Mouse (Mus musculus) ovary, adult 18-20 months (tissue): ENCODE measurements at regions not wholly inside any gene's neighbourhood (a gene's known extent, or its start where the extent isn't known, plus 50 kb on each side); places are given as distances from the start of the nearest gene placed in this dataset.
"Not testable (repeated sequence)": the region's sequence is repeated elsewhere in the genome, so short reads cannot be mapped to it uniquely, and the experiment has no call there.

Experiments
- DNase-seq: peaks from one replicate; pipeline ENCODE4 v3.0.0; 2022; ENCODE audit warnings: low spot score, mixed read lengths

DNA sequence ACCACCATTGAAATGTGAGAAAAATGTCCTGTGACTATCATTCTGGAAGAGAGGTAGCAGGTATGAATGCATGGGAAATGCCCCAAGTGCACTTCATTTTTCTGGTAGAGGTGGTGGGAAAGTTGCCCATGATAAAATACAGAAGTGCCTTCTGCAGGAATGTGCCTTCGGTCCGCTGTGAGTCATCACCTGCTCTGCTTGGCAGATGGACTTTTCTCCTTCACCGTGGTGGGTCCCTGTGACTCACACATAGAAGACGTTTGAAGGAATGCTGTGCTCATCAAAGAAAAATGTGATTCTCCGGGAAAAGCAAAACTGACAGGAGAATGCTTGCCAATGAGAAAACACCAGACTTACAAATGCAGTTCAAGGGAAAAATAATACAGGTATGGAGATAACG, 126.8 kb downstream of the Tnfsf18 start:
- no peak for DNase-seq

- DNase-seq = not testable (repeated sequence)
Observed at GRCm38 (mm10) chr1:161614091-161614490, 119.6 kb downstream of the Tnfsf18 start.

- not testable (repeated sequence) for DNase-seq
Observed at GRCm38 (mm10) chr1:161613658-161614057, 119.2 kb downstream of the Tnfsf18 start.

DNA sequence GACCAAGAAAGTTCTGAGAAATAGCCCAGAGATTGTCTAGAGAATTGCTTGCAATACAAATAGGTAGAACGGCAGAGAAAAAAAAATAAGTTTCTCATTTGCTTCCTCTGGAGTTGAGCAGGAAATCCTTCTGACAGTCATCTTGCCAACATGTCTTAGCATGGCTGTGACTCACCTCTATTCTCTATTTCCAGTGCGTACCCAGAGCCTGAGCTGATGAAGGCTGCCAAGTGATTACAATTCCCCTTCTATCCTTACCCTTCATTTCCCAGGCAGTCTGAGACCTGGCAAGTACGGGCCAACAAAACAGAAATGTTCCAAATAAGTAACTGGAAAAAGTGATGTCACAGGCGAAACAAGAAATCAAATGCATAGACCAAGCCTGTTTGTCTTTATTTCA, 113.0 kb downstream of the Tnfsf18 start:
- DNase-seq = no peak

- DNase-seq = no peak
Observed at GRCm38 (mm10) chr1:161602150-161602549, 107.7 kb downstream of the Tnfsf18 start.

DNA sequence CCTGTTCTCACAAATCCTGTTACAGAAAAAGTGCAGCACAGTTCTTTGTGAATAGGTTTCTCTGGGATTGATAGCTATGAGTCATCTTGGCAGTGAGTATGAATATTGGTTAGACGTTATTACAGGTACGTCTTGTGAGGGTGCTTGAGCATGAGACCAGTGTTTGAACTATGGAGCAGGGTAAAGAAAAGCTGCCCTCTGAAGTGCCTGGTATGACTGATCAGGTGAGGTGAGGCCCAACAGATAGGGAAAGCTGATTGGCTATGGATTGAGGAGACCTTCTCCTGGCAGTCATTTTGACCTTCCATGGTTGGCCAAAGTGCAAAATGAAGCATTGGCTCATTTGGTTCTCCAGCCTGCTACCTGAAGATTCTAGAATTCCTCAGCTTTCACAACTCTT, 106.7 kb downstream of the Tnfsf18 start:
- DNase-seq = no peak

GRCm38 (mm10) chr1:161598167-161598566, 103.7 kb downstream of the Tnfsf18 start:
- DNase-seq = no peak

DNA sequence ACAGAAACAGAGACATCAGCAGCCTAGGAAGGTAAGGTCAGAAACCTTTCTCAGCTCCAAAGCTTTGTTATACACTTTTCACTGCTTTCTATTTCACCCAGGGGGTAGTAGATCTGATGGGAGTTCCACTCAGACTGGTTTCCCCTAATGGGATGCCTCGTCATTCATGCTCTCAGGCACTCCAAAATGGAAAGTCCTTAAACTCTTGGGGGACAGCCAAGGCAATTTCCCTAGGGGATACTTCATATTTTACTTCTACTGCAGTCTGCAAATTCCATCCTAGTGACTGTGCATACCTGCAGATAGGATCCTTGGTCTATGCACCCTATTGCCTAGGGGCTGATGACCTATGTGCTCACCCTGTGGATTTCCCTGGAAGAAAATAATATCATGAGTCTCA, 82.1 kb downstream of the Tnfsf18 start:
- DNase-seq = no peak

DNA sequence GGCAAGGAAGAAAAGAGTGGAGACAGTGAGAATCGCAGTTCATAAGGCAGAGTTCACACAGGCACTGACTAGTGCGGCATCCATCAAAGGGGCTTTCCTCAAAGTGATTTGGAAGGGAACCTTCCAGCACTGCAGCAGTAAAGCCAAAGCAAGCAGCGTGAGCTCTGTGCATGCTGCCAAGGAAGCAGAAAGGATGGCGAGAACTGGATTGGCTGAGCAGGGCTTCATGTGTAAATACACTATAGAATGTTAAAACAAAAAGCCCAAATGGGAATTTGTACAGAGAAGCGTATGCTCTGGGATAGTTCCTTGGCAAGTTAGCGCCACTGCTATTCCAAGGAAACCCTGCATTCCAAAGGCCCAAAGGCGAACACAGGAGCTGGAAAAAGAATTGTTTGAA, 81.5 kb downstream of the Tnfsf18 start:
- no peak for DNase-seq

GRCm38 (mm10) chr1:161575171-161575570, 80.7 kb downstream of the Tnfsf18 start:
- DNase-seq = no peak

GRCm38 (mm10) chr1:161570762-161571161, 76.3 kb downstream of the Tnfsf18 start:
- DNase-seq = no peak

DNA sequence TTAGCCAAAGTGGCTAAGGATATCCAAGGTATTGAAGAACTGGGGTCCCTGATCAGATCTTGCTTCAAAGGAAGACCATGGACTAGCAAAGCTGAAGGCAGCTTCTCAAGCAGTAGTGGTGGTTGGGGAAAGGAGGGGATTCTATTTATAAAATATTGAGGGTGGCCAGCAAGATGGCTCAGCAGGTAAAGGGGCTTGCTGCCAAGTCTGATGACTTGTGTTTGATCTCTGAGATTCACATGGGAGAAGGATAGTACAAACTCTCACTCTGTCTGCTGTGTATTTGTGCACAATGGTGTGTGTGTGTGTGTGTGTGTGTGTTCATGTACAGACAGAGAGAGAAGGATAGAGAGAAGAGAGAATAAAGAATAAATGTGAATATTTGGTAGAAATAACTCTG, 73.4 kb downstream of the Tnfsf18 start:
- no peak for DNase-seq

GRCm38 (mm10) chr1:161560368-161560767, 65.9 kb downstream of the Tnfsf18 start:
- no peak for DNase-seq
